Mouse (Mus musculus) megakaryocyte, embryonic 14.5 days (primary cell): ENCODE data around the gene Samm50.

Experiments used
- FLI1 ChIP-seq: IDR thresholded peaks from 2 replicates; pipeline ENCODE4 v1.6.1; 2012; ENCODE audit warnings: low read length, inconsistent platforms, mixed read lengths
- GATA1 ChIP-seq: IDR thresholded peaks from 3 replicates; pipeline ENCODE4 v1.6.1; 2012; ENCODE audit warnings: mixed read lengths, low read length, inconsistent platforms, borderline replicate concordance

- TF ChIP-seq FLI1 (no peak), GATA1 (no peak)
Observed at GRCm38 (mm10) chr15:84221539-84221938, 29.5 kb downstream of the Samm50 start.
